Mouse (Mus musculus) midbrain, embryonic 14.5 days (tissue): ENCODE results near the gene Atf4. TPM values are rescaled to one million over a fixed set of nuclear protein-coding genes. Genes with fewer than 3 reads are reported as not detected.

ENCODE experiments used
- polyA plus RNA-seq: library from polyadenylated mRNA; unstranded; fragments of >200 nt; fragmentation: Nextera tagmentation; extraction: Ambion mirVana; gene quantifications from 2 replicates; pipeline ENCODE4 v1.2.1, GENCODE M21; 2014

The Atf4 gene
- polyA plus RNA-seq, 1 experiment from 2014 or later: 114 TPM

Other genes starting within 250 kb of the Atf4 start
- 4.7 and 5.1 TPM in 2 replicates for gene Pdgfb, start 240.2 kb upstream of the Atf4 start, polyA plus RNA-seq
- 26.3 and 39.4 TPM in 2 replicates for gene Syngr1, start 163.8 kb upstream of the Atf4 start, polyA plus RNA-seq
- gene Rpl3, start 163.3 kb upstream of the Atf4 start, polyA plus RNA-seq: 681 and 724 TPM in 2 replicates
- gene Tab1, start 122.1 kb upstream of the Atf4 start, polyA plus RNA-seq: 37.9 and 42.5 TPM in 2 replicates
- 19.9 and 20.5 TPM in 2 replicates for gene Mgat3, start 81.5 kb upstream of the Atf4 start, polyA plus RNA-seq
- gene Mief1, start 21.2 kb upstream of the Atf4 start, polyA plus RNA-seq: 28.1 and 41.7 TPM in 2 replicates
- 2.1 TPM in 1 of 2 replicates, not detected in the other for gene AC140267.1, start 19.3 kb upstream of the Atf4 start, polyA plus RNA-seq
- gene Rps19bp1, start 9.1 kb downstream of the Atf4 start, polyA plus RNA-seq: 73.9 and 100 TPM in 2 replicates
- gene Cacna1i, start 32.1 kb downstream of the Atf4 start, polyA plus RNA-seq: 0.75 and 1.5 TPM in 2 replicates